Mouse (Mus musculus) small intestine, adult 2 months (tissue): ENCODE results near the gene Ppp2r1b.

ENCODE experiments used
- CTCF ChIP-seq: fragments of 200-500 bp; IDR thresholded peaks from 2 replicates; pipeline ENCODE4 v1.5.1; 2012; ENCODE audit warnings: low read depth, mild to moderate bottlenecking, control low read depth, inconsistent platforms, low read length, moderate library complexity, mixed read lengths; ENCODE audit not compliant: insufficient replicate concordance, insufficient read length; ENCODE audit errors: extremely low read depth
- POLR2A ChIP-seq: fragments of 200-500 bp; IDR thresholded peaks from 2 replicates; pipeline ENCODE4 v1.6.1; 2012; ENCODE audit warnings: low read depth, mild to moderate bottlenecking, control low read depth, inconsistent platforms, low read length, moderate library complexity

GRCm38 (mm10) chr9:50819716-50820115 is 25.4 kb upstream of the Ppp2r1b start:
- TF ChIP-seq CTCF (no peak), POLR2A (no peak)
